Mouse (Mus musculus) lung, postnatal 0 days (tissue): ENCODE measurements around the gene 1700007K13Rik.

Experiments used
- CTCF ChIP-seq: IDR thresholded peaks from 2 replicates; pipeline ENCODE4 v1.5.1; 2016; ENCODE audit warnings: antibody characterized with exemption, mild to moderate bottlenecking
- EP300 ChIP-seq: IDR thresholded peaks from 2 replicates; pipeline ENCODE4 v1.6.1; 2016; ENCODE audit warnings: antibody characterized with exemption, mild to moderate bottlenecking, control low read depth

DNA sequence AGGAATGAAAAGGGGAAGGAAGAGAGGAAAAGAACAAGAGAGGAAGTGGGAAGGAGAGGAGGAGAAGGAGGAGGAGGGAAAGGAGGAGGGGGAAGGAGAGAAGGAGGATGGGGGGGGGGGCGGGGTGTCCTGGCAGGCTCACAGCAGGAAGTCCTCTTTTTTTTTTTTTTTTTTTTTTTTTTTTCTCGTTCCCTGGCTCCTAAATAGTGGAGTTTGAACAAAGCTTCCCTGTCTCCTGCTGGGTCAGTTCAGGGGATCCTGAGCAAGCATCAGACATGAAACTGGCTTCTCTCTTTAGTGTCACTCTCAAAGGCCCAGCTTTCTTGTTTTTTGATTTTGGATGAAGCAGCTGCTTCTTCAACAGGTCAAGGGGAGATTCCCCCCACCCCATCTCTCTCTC lies 32.6 kb downstream of the 1700007K13Rik start:
- TF ChIP-seq CTCF (no peak), EP300 (no peak)
